Mouse (Mus musculus) liver, embryonic 16.5 days (tissue): ENCODE results near the gene Btf3. TPM values are rescaled to one million over a fixed set of nuclear protein-coding genes. Genes with fewer than 3 reads are reported as not detected.
A peak's percentile ranks its signal among the peaks of the same experiment; 100 is the strongest.

Source experiments
- ATAC-seq: fragments of 200-750 bp; cut with Nextera tagmentation; 2 replicates; pipeline ENCODE4 v1.8.0; 2017; ENCODE audit warnings: low read depth, mild to moderate bottlenecking, moderate number of reproducible peaks, moderate library complexity
- H3K27ac ChIP-seq: fragments of 300-500 bp; sonication (generic); 2 replicates; pipeline ENCODE4 v1.5.1; 2014; ENCODE audit warnings: mild to moderate bottlenecking, low read length
- H3K27me3 ChIP-seq: fragments of 300-500 bp; sonication (generic); 2 replicates; pipeline ENCODE4 v1.6.1; 2014; ENCODE audit warnings: low read depth, low read length, mixed read lengths; ENCODE audit not compliant: control insufficient read depth, insufficient read depth
- H3K36me3 ChIP-seq: fragments of 300-500 bp; sonication (generic); 2 replicates; pipeline ENCODE4 v1.6.1; 2014; ENCODE audit warnings: mild to moderate bottlenecking; ENCODE audit not compliant: control insufficient read depth, insufficient read depth
- H3K4me1 ChIP-seq: fragments of 300-500 bp; sonication (generic); 2 replicates; pipeline ENCODE4 v1.6.1; 2014; ENCODE audit warnings: low read depth, low read length, mixed read lengths; ENCODE audit not compliant: control insufficient read depth
- H3K4me2 ChIP-seq: fragments of 300-500 bp; sonication (generic); 2 replicates; pipeline ENCODE4 v1.6.1; 2014; ENCODE audit warnings: low read depth, low read length, mixed read lengths
- H3K4me3 ChIP-seq: fragments of 300-500 bp; sonication (generic); 2 replicates; pipeline ENCODE4 v1.5.1; 2014; ENCODE audit warnings: low read depth, mild to moderate bottlenecking, low read length
- H3K9ac ChIP-seq: fragments of 300-500 bp; sonication (generic); 2 replicates; pipeline ENCODE4 v1.6.1; 2014; ENCODE audit warnings: low read depth, low read length
- H3K9me3 ChIP-seq: fragments of 300-500 bp; sonication (generic); replicated peaks from 2 replicates; pipeline ENCODE4 v1.6.1; 2016; ENCODE audit warnings: low read length; ENCODE audit not compliant: control insufficient read depth
- WGBS: fragments of 180-500 bp; shearing (Covaris S2); extraction: QIAGEN DNeasy Blood & Tissue Kit; methylation state at CpG from one replicate; pipeline ENCODE4 v1.1.7; 2014; ENCODE audit not compliant: insufficient replicate concordance; 5-methylcytosine and 5-hydroxymethylcytosine counted together
- polyA plus RNA-seq: library from polyadenylated mRNA; unstranded; fragments of >200 nt; fragmentation: Nextera tagmentation; extraction: Ambion mirVana; gene quantifications from 2 replicates; pipeline ENCODE4 v1.2.1, GENCODE M21; 2015

Btf3 gene
- polyA plus RNA-seq, 1 experiment from 2014 or later = 258 TPM

DNA sequence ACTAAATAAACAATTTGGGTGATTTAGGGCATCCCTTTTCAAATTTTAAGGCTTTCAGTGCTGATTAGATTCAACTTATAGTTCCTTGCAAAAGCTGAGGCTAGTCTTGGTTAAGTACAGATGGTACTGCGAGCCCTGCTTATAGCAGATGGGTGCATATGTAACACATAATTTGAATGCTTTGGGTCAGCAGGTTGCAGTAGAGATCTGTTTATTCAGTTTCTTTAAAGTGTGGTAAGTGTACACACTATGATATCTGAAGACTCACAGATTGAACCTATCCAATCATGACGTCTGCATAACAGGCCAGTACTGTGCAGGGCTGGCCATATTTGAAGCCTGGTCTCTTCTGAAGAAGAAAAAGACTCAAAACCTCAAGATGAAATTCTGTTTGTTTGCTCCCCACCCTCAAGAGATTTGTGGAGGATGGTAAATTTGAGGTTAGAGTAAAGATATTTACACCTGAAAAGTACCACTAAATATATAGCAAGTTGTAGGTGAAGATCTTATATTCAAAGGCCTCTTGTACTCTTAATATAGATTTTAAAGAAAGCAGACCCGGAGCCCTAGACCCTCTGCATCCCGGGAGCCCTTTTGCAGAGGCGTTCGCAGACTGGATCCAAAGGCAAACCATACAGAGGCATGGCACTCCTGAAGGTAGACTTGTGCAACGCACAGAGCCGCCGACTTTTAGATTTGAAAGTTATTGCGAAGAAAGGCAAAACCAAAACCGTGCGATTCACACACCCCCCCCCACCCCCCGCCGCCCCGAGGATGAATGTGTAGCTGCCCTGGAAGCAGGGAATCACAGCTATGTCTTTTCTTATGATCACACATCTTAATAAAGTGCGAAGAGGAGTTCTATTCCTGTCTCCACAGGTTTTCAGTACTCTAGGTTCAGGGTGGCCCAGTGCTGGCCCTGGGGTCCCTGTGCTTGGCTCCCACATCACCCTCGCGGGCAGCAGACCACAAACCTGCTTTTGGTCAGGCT is 40.9 kb upstream of the Btf3 start:
- H3K9me3 ChIP-seq = no peaks in the 10 kb centered on the region
- no peak overlapping the region for H3K4me3 ChIP-seq
- WGBS = 3% methylated on average over 18 of the region's 18 CpGs
- no peak overlapping the region for H3K4me2 ChIP-seq
- H3K4me1 ChIP-seq = peaks cover 5% of the 10 kb centered on the region
- ATAC-seq = no peak
- no peak overlapping the region for H3K9ac ChIP-seq
- peaks cover 91% of the 10 kb centered on the region for H3K27me3 ChIP-seq
- H3K27ac ChIP-seq = no peak overlapping the region
- no peaks in the 10 kb centered on the region for H3K36me3 ChIP-seq

- 6% methylated on average over 6 of the region's 6 CpGs for WGBS
- Histone ChIP-seq H3K9me3 (no peaks in the 10 kb centered on the region), H3K4me2 (no peak overlapping the region), H3K4me3 (no peak overlapping the region), H3K27ac (no peak overlapping the region), H3K36me3 (no peaks in the 10 kb centered on the region), H3K27me3 (peaks cover 91% of the 10 kb centered on the region), H3K4me1 (peaks cover 5% of the 10 kb centered on the region), H3K9ac (no peak overlapping the region)
- ATAC-seq = no peak
Observed at GRCm38 (mm10) chr13:98356973-98357425, 40.2 kb upstream of the Btf3 start.

DNA sequence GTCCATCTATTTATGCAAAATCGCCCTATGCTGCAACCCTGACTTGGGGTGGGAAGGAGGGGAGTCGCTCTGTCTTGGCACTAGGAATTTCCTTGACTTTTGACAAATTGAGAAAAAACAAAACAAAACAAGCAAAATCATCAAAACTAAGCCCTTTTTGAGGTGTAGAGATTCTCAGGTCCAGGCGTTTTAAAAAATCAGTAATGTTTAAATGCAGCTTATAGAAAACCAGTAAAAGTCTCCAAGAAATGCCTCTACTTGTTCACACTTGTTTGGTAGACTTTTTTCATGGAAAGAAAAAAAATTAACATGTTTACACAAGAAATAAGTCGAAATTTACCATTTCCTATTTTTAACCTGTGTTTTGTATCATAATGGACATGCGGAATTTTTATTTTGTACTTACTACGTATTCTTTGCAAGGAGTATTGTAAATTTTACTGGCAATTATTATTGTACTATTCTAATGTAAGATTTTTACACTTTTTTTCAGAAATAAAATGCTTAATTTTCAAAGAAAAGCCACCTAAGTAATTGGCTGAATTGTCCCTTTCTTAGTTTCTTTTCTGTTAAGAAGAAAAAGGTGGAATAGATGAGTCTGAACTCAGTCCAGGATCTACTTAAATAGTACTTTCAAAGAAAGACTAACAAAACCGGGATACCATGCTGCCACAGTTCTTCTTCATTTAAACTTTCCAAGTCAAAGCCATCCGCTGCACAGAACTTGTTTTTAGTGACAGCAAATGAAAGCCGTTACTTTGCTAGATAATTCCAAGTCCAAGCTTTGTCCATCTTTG is 39.6 kb upstream of the Btf3 start:
- H3K4me2 ChIP-seq = no peak overlapping the region
- no peak overlapping the region for H3K27ac ChIP-seq
- H3K27me3 ChIP-seq = peaks cover 95% of the 10 kb centered on the region
- no peak overlapping the region for H3K4me3 ChIP-seq
- no peaks in the 10 kb centered on the region for H3K9me3 ChIP-seq
- H3K36me3 ChIP-seq = no peaks in the 10 kb centered on the region
- 5% methylated on average over 9 of the region's 9 CpGs for WGBS
- no peak overlapping the region for H3K9ac ChIP-seq
- H3K4me1 ChIP-seq = peaks cover 5% of the 10 kb centered on the region
- ATAC-seq = no peak

DNA sequence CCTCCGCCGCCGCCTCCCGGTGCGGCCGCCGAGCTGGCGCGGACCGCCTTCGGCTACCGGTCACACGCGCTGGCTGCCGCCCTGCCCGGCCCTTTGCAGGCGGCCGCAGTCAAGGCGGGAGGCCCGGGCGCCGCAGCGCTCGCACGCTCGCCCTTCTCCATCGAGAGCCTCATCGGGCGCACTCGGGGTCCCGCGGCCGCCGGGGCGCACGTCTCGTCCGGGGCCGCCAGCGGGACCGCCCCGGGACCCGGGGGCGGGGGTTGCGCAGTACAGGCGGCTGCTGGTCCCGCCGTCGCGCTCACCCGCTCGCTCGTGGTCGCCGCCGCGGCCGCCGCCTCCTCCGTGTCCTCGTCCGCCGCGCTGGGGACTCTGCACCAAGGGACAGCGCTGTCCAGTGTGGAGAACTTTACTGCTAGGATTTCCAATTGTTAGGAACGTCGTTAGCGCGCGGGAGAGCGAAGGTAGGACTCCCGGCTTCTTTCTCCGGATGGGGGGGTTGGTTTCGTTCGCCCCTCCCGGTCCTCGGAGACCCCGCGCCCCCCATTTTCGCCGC is 38.8 kb upstream of the Btf3 start:
- no peak for ATAC-seq
- no peak overlapping the region for H3K27ac ChIP-seq
- H3K4me3 ChIP-seq = peak overlapping the region; percentile 40
- H3K4me1 ChIP-seq = peaks cover 5% of the 10 kb centered on the region
- peak overlapping the region; percentile 52 for H3K4me2 ChIP-seq
- no peak overlapping the region for H3K9ac ChIP-seq
- H3K9me3 ChIP-seq = no peaks in the 10 kb centered on the region
- peaks cover 95% of the 10 kb centered on the region for H3K27me3 ChIP-seq
- no peaks in the 10 kb centered on the region for H3K36me3 ChIP-seq
- 1% methylated on average over 58 of the region's 81 CpGs for WGBS

- Histone ChIP-seq H3K36me3 (no peaks in the 10 kb centered on the region), H3K9me3 (no peaks in the 10 kb centered on the region), H3K4me2 (peak overlapping the region; percentile 52), H3K4me3 (peak overlapping the region; percentile 40), H3K27ac (no peak overlapping the region), H3K27me3 (peaks cover 95% of the 10 kb centered on the region), H3K9ac (no peak overlapping the region), H3K4me1 (peaks cover 5% of the 10 kb centered on the region)
- ATAC-seq = no peak; the same call in 1 of the 2 replicates
- WGBS = under 1% methylated on average over 97 of the region's 102 CpGs
Observed at GRCm38 (mm10) chr13:98354871-98355558, 38.2 kb upstream of the Btf3 start.

DNA sequence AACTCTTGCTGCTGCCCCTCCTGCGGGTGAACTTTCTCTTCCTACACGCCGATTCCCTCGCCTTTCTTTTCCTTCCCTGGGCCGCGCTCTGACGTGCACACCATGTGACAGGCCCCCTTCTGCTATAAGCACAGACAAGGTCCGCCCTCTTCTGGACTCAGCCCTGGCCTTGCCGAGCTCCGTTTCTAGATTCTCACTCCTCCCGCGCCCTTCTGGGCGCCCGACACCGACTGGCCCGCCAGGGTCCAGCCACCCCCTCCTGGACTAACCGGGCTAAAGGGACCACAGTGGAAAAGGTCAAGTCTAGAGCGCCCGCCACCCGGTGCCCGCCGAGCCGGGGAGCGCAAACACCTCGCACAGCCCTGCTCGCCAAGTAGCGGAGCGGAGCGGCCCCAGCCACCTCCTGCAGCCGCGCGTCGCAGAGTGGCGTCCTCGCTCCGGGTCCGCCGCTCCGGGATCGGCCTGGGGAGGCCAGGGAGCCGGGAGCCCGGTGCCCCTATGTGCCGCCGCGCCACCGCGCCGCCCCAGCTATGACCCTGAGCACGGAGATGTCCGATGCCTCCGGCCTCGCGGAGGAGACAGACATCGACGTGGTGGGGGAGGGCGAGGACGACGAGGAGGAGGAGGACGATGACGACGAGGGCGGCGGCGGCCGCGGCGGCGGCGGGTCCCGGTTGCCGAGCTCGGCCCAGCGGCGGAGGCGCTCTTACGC is 37.4 kb upstream of the Btf3 start, which contains the start of gene Foxd1:
Gene Foxd1, plus strand, starts transcription at position 153 of the 712 bp plus-strand sequence.
- under 1% methylated on average over 72 of the region's 76 CpGs for WGBS
- peak; percentile 41; the same call in 1 of the 2 replicates for ATAC-seq

GRCm38 (mm10) chr13:98353709-98354089 is 36.9 kb upstream of the Btf3 start:
- no peak for ATAC-seq
- no peaks in the 10 kb centered on the region for H3K36me3 ChIP-seq
- H3K4me1 ChIP-seq = peaks cover 5% of the 10 kb centered on the region
- H3K27me3 ChIP-seq = peaks cover 88% of the 10 kb centered on the region
- H3K4me2 ChIP-seq = peak overlapping the region; percentile 52
- H3K9ac ChIP-seq = no peak overlapping the region
- peak overlapping the region; percentile 40 for H3K4me3 ChIP-seq
- no peaks in the 10 kb centered on the region for H3K9me3 ChIP-seq
- WGBS = under 1% methylated on average over 13 of the region's 13 CpGs
- H3K27ac ChIP-seq = no peak overlapping the region

More for the DNA sequence above, 37.4 kb upstream of the Btf3 start, which contains the start of gene Foxd1:
- Histone ChIP-seq H3K27ac (no peak within 1 kb of the TSS), H3K4me1 (peaks cover 5% of the 10 kb centered on the region), H3K4me3 (peak within 1 kb of the TSS; percentile 40), H3K9me3 (no peaks in the 10 kb centered on the region), H3K36me3 (no peaks in the 10 kb centered on the region), H3K9ac (no peak within 1 kb of the TSS), H3K4me2 (peak within 1 kb of the TSS; percentile 52), H3K27me3 (peaks cover 91% of the 10 kb centered on the region)
